Mouse (Mus musculus): Measurements from ENCODE around the gene Bysl.
"Not testable (repeated sequence)": the region's sequence is repeated elsewhere in the genome, so short reads cannot be mapped to it uniquely, and the experiment has no call there.

The Bysl gene

DNA sequence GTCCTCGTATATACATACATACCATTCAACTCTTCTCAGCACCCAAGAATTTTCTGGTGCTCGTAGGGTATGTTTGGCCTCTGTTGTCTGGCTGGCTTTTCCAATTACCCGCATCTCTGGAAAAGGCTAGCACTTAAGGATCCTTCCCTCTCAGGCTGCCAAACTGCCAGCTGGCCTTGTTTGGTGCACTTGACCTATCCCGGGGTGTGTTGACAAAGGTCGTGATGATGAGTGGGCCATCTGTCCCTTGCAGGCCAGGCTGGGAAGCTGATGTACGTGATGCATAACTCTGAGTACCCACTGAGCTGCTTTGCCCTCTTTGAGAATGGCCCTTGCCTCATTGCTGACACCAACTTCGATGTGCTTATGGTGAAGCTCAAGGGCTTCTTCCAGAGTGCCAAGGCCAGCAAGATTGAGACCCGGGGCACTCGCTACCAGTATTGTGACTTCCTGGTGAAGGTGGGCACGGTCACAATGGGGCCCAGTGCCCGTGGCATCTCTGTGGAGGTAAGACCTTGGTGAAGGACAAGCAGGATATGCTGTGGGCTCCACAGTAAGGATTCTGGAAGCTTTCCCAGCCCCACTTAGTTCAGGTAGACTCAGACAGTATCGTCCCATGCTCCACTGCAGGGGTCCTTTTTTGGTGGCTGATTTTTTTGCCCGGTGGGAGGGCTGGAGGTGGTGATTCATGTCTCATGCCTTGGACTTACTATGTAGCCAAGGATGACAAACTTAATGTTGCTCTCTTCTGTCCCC lies 7.4 kb upstream of the Bysl start:
- no peak for DNase-seq (ENCODE audit: low spot score)

DNA sequence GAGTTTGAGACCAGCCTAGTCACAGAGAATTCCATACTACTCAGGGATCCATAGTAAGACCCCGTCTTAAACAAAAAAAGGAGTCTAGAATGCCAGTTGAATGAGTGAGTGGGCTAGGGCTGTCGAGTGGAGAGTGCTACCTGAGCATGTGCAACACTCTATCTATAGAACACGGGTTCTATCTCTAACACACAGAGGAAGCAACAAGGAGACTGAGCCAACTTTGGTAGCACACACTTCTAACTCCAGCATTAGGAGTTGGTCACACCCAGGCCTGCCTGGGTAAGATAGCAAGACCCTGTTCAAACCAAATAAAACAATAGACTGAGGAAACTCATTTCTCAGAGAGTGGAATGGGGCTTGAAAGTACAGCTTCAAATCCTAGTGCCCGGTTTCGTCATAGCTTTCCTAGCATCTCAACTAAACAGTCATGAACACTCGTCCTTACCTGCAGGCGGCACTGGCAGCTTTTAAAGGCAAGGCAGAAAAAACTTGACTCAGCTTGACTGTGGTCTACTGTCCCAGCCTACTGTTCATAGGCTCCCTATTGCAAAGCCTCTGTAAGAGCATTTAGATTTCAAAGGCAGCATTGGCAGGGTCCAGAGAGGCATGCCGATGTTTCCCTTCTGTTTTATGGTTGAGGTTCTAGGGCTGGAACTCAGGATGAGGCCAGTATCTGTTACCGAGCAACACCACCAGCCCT lies 6.5 kb upstream of the Bysl start:
- DNase-seq (ENCODE audit: low spot score): no peak

- no peak for DNase-seq (ENCODE audit: low spot score)
Measured at GRCm38 (mm10) chr17:47616652-47617051, 5.4 kb upstream of the Bysl start.

DNA sequence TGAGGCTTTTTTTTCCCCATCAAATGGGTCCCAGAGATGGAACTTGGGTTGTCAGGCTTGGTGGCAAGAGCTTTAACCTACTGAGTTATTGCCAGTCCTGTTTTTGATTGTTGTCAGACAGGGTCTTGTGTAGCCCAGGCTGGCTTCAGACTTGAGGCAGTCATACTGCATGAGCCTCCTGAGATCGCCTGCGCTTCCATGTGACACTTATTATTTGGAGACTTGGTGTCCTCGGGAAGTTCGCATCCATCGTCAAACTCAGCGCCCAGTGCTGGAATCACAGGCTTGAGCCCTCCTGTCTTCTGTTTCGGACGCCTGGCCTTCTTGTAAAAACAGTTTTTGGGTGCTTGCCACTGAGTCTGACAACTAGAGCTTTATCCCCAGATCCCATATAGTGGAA lies 4.8 kb upstream of the Bysl start:
- DNase-seq (ENCODE audit: low spot score): no peak

- DNase-seq (ENCODE audit: low spot score): no peak
Measured at GRCm38 (mm10) chr17:47614018-47614417, 2.7 kb upstream of the Bysl start.

DNA sequence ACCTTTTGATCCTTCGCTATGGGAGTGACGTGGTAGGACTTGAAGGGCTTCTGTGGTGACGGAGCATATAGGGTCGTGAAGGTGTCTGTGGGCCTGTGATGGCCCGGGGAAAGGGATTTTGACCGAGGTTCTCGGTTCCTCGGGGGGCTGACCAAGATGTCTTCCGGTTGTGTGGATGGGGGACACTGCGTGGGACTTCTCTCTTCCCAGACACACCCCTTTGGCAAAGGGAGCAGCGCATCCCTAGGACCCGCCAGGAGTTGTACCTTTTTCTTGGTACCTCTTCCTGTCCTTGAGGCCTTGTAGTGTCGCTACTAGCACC lies 330 bp upstream of the Bysl start:
- DNase-seq (ENCODE audit: low spot score): no peak

GRCm38 (mm10) chr17:47609182-47609581 lies 2.1 kb downstream of the Bysl start:
- no peak for DNase-seq (ENCODE audit: low spot score)

DNA sequence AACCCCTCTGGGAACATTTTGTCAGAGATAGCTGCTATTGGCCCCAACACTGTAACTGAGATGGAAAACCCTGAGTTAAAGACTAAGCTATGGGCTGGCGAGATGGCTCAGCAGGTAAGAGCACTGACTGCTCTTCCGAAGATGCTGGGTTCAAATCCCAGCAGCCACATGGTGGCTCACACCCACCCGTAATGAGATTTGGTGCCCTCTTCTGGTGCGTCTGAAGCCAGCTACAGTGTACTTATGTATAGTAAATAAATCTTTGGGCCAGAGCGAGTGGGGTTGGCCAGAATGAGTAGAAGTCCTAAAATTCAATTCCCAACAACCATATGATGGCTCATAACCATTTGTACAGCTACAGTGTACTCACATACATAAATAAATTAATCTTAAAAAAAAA lies 5.1 kb downstream of the Bysl start:
- DNase-seq (ENCODE audit: low spot score): no peak

DNA sequence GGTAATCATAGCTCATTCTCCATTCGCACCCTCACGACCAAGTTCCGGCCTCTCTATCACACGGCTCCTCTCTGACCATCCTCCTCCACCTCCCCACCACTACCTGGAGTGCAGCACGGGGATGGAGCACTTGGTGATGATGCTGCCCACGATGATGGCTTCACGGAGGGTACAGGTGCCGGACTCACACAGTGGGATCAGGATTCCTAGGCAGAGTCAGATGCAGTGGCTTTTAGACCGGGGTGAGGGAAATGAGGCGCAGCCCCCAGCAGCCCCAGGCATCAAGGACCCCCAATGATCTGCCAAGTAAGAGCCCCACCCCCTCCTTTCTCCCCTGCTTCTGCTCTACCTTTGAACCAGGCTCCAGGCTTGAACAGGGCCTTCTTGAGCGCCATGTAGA lies 9.0 kb downstream of the Bysl start:
- no peak for DNase-seq (ENCODE audit: low spot score)

DNA sequence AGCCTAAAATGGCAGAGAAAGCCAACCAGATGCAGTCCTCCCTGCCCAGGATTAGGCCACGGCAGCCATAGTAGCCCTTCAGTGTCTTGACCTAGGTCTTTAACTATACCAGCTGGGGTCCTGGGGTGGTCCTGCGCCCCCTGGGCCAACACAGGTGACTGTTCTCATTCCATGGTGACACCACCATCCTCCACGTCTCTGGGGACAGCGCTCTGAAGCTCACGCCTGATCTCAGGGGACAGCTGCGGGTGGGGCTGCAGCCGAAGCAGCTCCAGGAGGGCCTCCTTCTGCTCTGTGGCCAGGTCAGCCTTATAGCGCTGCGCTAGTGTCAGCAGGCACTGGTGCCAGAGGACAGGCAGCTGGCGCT lies 9.9 kb downstream of the Bysl start:
- no peak for DNase-seq (ENCODE audit: low spot score)

GRCm38 (mm10) chr17:47600601-47601388 lies 10.5 kb downstream of the Bysl start:
- no peak for DNase-seq (ENCODE audit: low spot score)

GRCm38 (mm10) chr17:47599511-47600297 lies 11.6 kb downstream of the Bysl start:
- no peak for DNase-seq (ENCODE audit: low spot score)

GRCm38 (mm10) chr17:47598580-47599304 lies 12.6 kb downstream of the Bysl start:
- not testable (repeated sequence) for DNase-seq (ENCODE audit: low spot score)

- DNase-seq (ENCODE audit: low spot score): no peak
Measured at GRCm38 (mm10) chr17:47597838-47598579, 13.3 kb downstream of the Bysl start.

GRCm38 (mm10) chr17:47597261-47597660 lies 14.0 kb downstream of the Bysl start:
- DNase-seq (ENCODE audit: low spot score): no peak

- DNase-seq (ENCODE audit: low spot score): no peak
Measured at GRCm38 (mm10) chr17:47596839-47597164, 14.5 kb downstream of the Bysl start.

DNA sequence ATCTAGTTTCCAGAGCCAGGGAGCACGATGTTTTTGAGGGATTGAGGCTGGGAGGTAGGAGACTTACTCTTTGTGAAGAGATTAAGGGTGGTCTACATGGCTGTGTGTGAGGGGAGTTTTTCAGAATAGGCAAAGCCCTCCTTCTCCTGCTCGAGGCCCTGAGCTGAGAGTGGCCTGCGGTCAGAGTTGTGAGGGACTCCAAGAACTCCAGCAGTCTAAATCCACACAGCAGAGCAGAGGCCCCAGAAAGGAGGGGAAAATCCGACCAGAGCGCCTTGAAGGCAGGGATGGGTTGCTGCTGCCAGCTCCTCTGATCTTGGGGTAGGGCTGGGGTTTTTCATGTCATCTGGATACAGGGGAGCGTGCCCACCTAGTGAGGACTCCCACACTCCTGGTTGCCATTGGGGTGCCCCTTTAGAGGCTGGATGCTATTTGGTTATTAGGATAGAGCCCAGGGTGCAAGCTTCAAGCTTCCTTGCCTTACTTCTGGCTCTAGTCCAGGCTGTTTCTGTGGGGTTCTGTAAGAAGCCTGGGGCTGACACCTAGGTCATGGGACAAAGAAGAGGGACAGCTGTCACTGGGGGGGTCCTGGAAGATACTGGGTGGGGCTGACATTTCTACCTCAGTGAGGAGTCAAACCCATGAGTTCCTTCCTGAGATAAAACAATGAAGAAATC lies 15.0 kb downstream of the Bysl start:
- no peak for DNase-seq (ENCODE audit: low spot score)

DNA sequence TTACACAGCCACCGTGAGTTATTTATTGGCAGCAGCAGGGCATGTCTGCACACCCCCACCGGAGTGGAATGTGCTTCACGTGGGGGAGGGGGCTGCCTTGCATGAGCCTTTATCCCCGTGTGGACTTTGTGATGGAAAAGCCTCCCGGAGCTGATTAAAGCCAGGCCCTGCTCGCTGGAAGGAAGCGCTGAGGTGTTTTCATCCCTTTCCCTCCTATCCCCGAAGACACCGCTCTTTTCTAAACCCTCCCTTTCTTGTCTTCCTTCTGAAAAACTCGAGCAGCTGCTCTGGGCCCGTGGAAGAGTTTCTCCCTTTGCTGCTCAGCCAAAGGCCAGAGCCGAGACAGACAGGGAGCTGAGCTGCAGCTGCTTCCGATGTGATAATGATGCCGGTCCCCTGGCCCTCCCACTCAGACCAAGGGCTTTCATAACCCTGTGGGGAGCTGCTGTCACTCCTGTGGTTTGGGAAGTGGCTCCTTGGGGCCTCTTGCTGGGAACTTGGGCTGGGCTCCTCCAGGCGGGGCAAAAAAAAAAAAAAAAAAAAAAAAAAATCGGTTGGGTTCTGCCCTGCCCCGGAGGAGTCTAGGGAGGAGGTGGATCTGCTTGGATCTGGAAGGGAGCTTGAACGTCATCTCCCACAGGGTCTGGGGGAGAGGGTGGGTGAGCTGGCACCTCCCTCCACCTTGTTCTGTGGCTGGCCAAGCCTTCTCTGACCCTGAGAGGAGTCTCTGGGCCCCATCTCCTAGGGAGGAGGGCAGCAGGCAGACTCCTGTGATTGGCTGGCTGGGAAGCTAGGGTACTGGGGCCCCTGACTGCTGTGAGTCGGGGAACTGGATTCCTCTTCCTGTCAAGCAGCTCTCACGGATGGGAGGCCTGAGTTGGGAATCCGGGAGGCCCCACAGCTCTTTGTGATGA lies 15.8 kb downstream of the Bysl start:
- DNase-seq (ENCODE audit: low spot score): peak; percentile 34

GRCm38 (mm10) chr17:47594969-47595247 lies 16.4 kb downstream of the Bysl start:
- DNase-seq (ENCODE audit: low spot score): no peak
